Mouse (Mus musculus): ENCODE measurements around the gene Zfp248. TPM values are rescaled to one million over a fixed set of nuclear protein-coding genes. Genes with fewer than 3 reads are reported as not detected.

The Zfp248 gene
- total RNA-seq, 2 experiments from 2014 or later, result 2.0 to 2.2 TPM

DNA sequence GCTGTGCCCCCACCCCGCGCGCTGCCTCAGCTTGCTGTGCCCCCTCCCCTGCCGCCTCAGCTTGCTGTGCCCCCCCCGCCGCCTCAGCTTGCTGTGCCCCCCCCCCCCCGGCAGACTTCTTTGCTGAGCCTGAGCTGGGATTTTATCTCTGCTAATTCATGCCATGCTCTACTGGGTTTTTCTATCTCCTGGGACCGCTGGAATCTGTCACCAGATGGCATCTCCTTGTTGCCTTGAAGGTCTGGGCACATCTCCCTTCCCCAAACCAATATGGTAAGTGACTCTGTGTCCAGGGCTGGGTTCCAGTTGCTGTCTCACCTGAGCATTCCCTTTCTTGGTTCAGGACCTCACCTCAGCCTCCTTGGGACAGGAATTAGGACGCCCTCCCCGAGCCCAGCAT, 77.7 kb downstream of the Zfp248 start:
- intact Hi-C loops (cut with DNase I), result loop anchor here (5.0 kb wide), 1 partner anchor 310 kb away; no protein-coding TSS in a partner anchor
- no peak for DNase-seq

Small RNAs within 50 kb of the gene (microRNA-seq; reads per million reads assigned to microRNA genes)
- 0 reads per million in 2 experiments for gene Gm25953

Other genes with a start within 250 kb of the Zfp248 start
- gene Bms1, start 36.1 kb downstream of the Zfp248 start, total RNA-seq (2021), result 10 to 100 TPM; 21.7 to 21.8 TPM
- gene Zfp9, start 23.8 kb upstream of the Zfp248 start, total RNA-seq (2021), result 1 to 10 TPM; 7.1 to 7.4 TPM
- gene Ankrd26, start 106.7 kb upstream of the Zfp248 start, total RNA-seq (2021), result 1 to 10 TPM; 2.1 to 3.4 TPM